Mouse (Mus musculus) olfactory bulb, adult 2 months (tissue): ENCODE results near the gene Dld.

Source experiments
- CTCF ChIP-seq: fragments of 200-500 bp; IDR thresholded peaks from 2 replicates; pipeline ENCODE4 v1.5.1; 2012; ENCODE audit warnings: low read depth, mild to moderate bottlenecking, low read length, moderate library complexity; ENCODE audit not compliant: insufficient read depth
- POLR2A ChIP-seq: fragments of 200-500 bp; IDR thresholded peaks from 2 replicates; pipeline ENCODE4 v1.6.1; 2012; ENCODE audit warnings: mild to moderate bottlenecking, low read depth, low read length, moderate library complexity; ENCODE audit not compliant: insufficient read depth

DNA sequence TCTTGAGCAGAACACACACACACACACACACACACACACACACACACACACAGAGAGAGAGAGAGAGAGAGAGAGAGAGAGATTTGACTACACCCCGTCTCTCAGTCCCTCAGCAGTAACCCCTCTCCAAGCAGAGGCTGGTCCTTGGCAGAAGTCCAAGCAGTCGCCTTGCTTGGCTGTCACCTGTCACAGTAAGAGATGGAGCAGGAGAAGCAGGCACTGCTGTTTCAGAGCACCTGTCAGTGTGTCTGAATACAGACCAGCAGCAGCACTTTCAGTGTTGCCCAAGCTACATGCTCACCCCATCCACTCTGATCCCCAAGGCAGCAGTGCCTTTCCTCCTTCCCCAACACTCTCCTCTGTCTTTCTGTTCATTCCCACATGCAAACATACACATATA, 29.6 kb upstream of the Dld start:
- no peak for TF ChIP-seq CTCF
- no peak for TF ChIP-seq POLR2A
